Mouse (Mus musculus): ENCODE measurements around the gene Nup43. TPM values are rescaled to one million over a fixed set of nuclear protein-coding genes. Genes with fewer than 3 reads are reported as not detected.
A peak's percentile ranks its signal among the peaks of the same experiment; 100 is the strongest.
"Not testable (repeated sequence)": the region's sequence is repeated elsewhere in the genome, so short reads cannot be mapped to it uniquely, and the experiment has no call there.

Nup43 gene
- 35.4 and 37.5 TPM in 2 replicates for polyA plus RNA-seq (2014; fragmentation: Nextera tagmentation; extraction: Ambion mirVana)

GRCm38 (mm10) chr10:7667342-7667802 is at the start of gene Nup43:
Gene Nup43 (plus strand): TSS chr10:7667503.
- Histone ChIP-seq H3K4me2 (ENCODE audit: low read length) (peak within 1 kb of the TSS; percentile 79), H3K4me3 (ENCODE audit: control insufficient read depth in 1 of 2, insufficient read depth in 1 of 2, low read depth in 1 of 2, low read length in 2 of 2) (peak within 1 kb of the TSS; percentile 91 to 92), H3K4me1 (ENCODE audit: control insufficient read depth in 2 of 2, insufficient read depth in 2 of 2, low read length in 2 of 2) (peaks cover 0 to 13% of the 10 kb centered on the region in 2 experiments; a peak in 2 of 4 replicates), H3K27ac (replicated peaks in 1 of 2; ENCODE audit: control insufficient read depth in 1 of 2, insufficient read depth in 1 of 2, low read depth in 2 of 2, low read length in 2 of 2) (peak within 1 kb of the TSS; percentile 55 to 57; a peak in 3 of 4 replicates), H3K36me3 (ENCODE audit: control insufficient read depth, insufficient read depth, low read length) (peaks cover 28% of the 10 kb centered on the region), H3K9me3 (ENCODE audit: control insufficient read depth, low read length) (no peaks in the 10 kb centered on the region), H3K9ac (ENCODE audit: low read length) (peak within 1 kb of the TSS; percentile 81), H3K27me3 (ENCODE audit: control insufficient read depth, insufficient read depth, low read length) (no peaks in the 10 kb centered on the region)
- ATAC-seq (ENCODE audit: insufficient number of reproducible peaks, insufficient read depth, low FRiP score, low read depth) = peak; percentile 73
- WGBS = under 1% methylated on average over 24 of the region's 24 CpGs

- H3K4me2 ChIP-seq (ENCODE audit: low read length); H3K9me3 ChIP-seq (ENCODE audit: control insufficient read depth, low read length); H3K4me3 ChIP-seq (ENCODE audit: control insufficient read depth in 1 of 2, insufficient read depth in 1 of 2, low read depth in 1 of 2, low read length in 2 of 2); H3K9ac ChIP-seq (ENCODE audit: low read length); ATAC-seq (ENCODE audit: insufficient number of reproducible peaks, insufficient read depth, low FRiP score, low read depth); H3K36me3 ChIP-seq (ENCODE audit: control insufficient read depth, insufficient read depth, low read length); H3K27me3 ChIP-seq (ENCODE audit: control insufficient read depth, insufficient read depth, low read length); H3K27ac ChIP-seq (replicated peaks in 1 of 2; ENCODE audit: control insufficient read depth in 1 of 2, insufficient read depth in 1 of 2, low read depth in 2 of 2, low read length in 2 of 2): not testable (repeated sequence)
- 69% methylated on average over 3 of the region's 3 CpGs for WGBS
- peaks cover 10 to 11% of the 10 kb centered on the region in 2 experiments for H3K4me1 ChIP-seq (ENCODE audit: control insufficient read depth in 2 of 2, insufficient read depth in 2 of 2, low read length in 2 of 2)
These were observed 49.7 kb upstream of the Nup43 start for GRCm38 (mm10) chr10:7617556-7617955.

- Histone ChIP-seq H3K9ac (ENCODE audit: low read length) (no peak overlapping the region), H3K36me3 (ENCODE audit: control insufficient read depth, insufficient read depth, low read length) (no peaks in the 10 kb centered on the region), H3K27ac (replicated peaks in 1 of 2; ENCODE audit: control insufficient read depth in 1 of 2, insufficient read depth in 1 of 2, low read depth in 2 of 2, low read length in 2 of 2) (no peak overlapping the region), H3K4me2 (ENCODE audit: low read length) (no peak overlapping the region), H3K27me3 (ENCODE audit: control insufficient read depth, insufficient read depth, low read length) (no peaks in the 10 kb centered on the region), H3K9me3 (ENCODE audit: control insufficient read depth, low read length) (peaks cover 1% of the 10 kb centered on the region), H3K4me1 (ENCODE audit: control insufficient read depth in 2 of 2, insufficient read depth in 2 of 2, low read length in 2 of 2) (peaks cover 14 to 21% of the 10 kb centered on the region in 2 experiments), H3K4me3 (ENCODE audit: control insufficient read depth in 1 of 2, insufficient read depth in 1 of 2, low read depth in 1 of 2, low read length in 2 of 2) (no peak overlapping the region)
- no peak for ATAC-seq (ENCODE audit: insufficient number of reproducible peaks, insufficient read depth, low FRiP score, low read depth)
- 89% methylated on average over 5 of the region's 5 CpGs for WGBS
These were observed 47.5 kb upstream of the Nup43 start for GRCm38 (mm10) chr10:7619821-7620241.

- Histone ChIP-seq H3K27ac (replicated peaks in 1 of 2; ENCODE audit: control insufficient read depth in 1 of 2, insufficient read depth in 1 of 2, low read depth in 2 of 2, low read length in 2 of 2) (no peak overlapping the region), H3K9me3 (ENCODE audit: control insufficient read depth, low read length) (no peaks in the 10 kb centered on the region), H3K36me3 (ENCODE audit: control insufficient read depth, insufficient read depth, low read length) (no peaks in the 10 kb centered on the region), H3K9ac (ENCODE audit: low read length) (no peak overlapping the region), H3K27me3 (ENCODE audit: control insufficient read depth, insufficient read depth, low read length) (no peaks in the 10 kb centered on the region), H3K4me1 (ENCODE audit: control insufficient read depth in 2 of 2, insufficient read depth in 2 of 2, low read length in 2 of 2) (peaks cover 14 to 21% of the 10 kb centered on the region in 2 experiments), H3K4me2 (ENCODE audit: low read length) (no peak overlapping the region), H3K4me3 (ENCODE audit: control insufficient read depth in 1 of 2, insufficient read depth in 1 of 2, low read depth in 1 of 2, low read length in 2 of 2) (no peak overlapping the region)
- 61% methylated on average over 5 of the region's 5 CpGs for WGBS
- ATAC-seq (ENCODE audit: insufficient number of reproducible peaks, insufficient read depth, low FRiP score, low read depth) = no peak
These were observed 46.6 kb upstream of the Nup43 start for GRCm38 (mm10) chr10:7620723-7621122.

GRCm38 (mm10) chr10:7622378-7622777 is 44.9 kb upstream of the Nup43 start:
- H3K9ac ChIP-seq (ENCODE audit: low read length) = no peak overlapping the region
- peak overlapping the region; percentile 49 to 72 for H3K27ac ChIP-seq (replicated peaks in 1 of 2; ENCODE audit: control insufficient read depth in 1 of 2, insufficient read depth in 1 of 2, low read depth in 2 of 2, low read length in 2 of 2)
- WGBS = 31% methylated on average over 3 of the region's 3 CpGs
- no peak overlapping the region for H3K4me3 ChIP-seq (ENCODE audit: control insufficient read depth in 1 of 2, insufficient read depth in 1 of 2, low read depth in 1 of 2, low read length in 2 of 2)
- peaks cover 17 to 26% of the 10 kb centered on the region in 2 experiments for H3K4me1 ChIP-seq (ENCODE audit: control insufficient read depth in 2 of 2, insufficient read depth in 2 of 2, low read length in 2 of 2)
- no peaks in the 10 kb centered on the region for H3K36me3 ChIP-seq (ENCODE audit: control insufficient read depth, insufficient read depth, low read length)
- no peaks in the 10 kb centered on the region for H3K9me3 ChIP-seq (ENCODE audit: control insufficient read depth, low read length)
- H3K4me2 ChIP-seq (ENCODE audit: low read length) = peak overlapping the region; percentile 24
- H3K27me3 ChIP-seq (ENCODE audit: control insufficient read depth, insufficient read depth, low read length) = no peaks in the 10 kb centered on the region
- peak; percentile 48; the same call in 1 of the 2 replicates for ATAC-seq (ENCODE audit: insufficient number of reproducible peaks, insufficient read depth, low FRiP score, low read depth)

- WGBS = 83% methylated on average over 3 of the region's 3 CpGs
- no peak overlapping the region for H3K9ac ChIP-seq (ENCODE audit: low read length)
- no peak overlapping the region for H3K27ac ChIP-seq (replicated peaks in 1 of 2; ENCODE audit: control insufficient read depth in 1 of 2, insufficient read depth in 1 of 2, low read depth in 2 of 2, low read length in 2 of 2)
- H3K9me3 ChIP-seq (ENCODE audit: control insufficient read depth, low read length) = no peaks in the 10 kb centered on the region
- no peak for ATAC-seq (ENCODE audit: insufficient number of reproducible peaks, insufficient read depth, low FRiP score, low read depth)
- H3K27me3 ChIP-seq (ENCODE audit: control insufficient read depth, insufficient read depth, low read length) = no peaks in the 10 kb centered on the region
- H3K36me3 ChIP-seq (ENCODE audit: control insufficient read depth, insufficient read depth, low read length) = 0 out of 2 replicates have a peak, but pooled peaks cover 5% of the 10 kb centered on the region
- H3K4me2 ChIP-seq (ENCODE audit: low read length) = no peak overlapping the region
- H3K4me1 ChIP-seq (ENCODE audit: control insufficient read depth in 2 of 2, insufficient read depth in 2 of 2, low read length in 2 of 2) = peaks cover 21 to 40% of the 10 kb centered on the region in 2 experiments
- no peak overlapping the region for H3K4me3 ChIP-seq (ENCODE audit: control insufficient read depth in 1 of 2, insufficient read depth in 1 of 2, low read depth in 1 of 2, low read length in 2 of 2)
These were observed 43.3 kb upstream of the Nup43 start for GRCm38 (mm10) chr10:7623861-7624518.

- Histone ChIP-seq H3K36me3 (ENCODE audit: control insufficient read depth, insufficient read depth, low read length) (peaks cover 21% of the 10 kb centered on the region), H3K27me3 (ENCODE audit: control insufficient read depth, insufficient read depth, low read length) (no peaks in the 10 kb centered on the region), H3K9ac (ENCODE audit: low read length) (no peak overlapping the region), H3K27ac (replicated peaks in 1 of 2; ENCODE audit: control insufficient read depth in 1 of 2, insufficient read depth in 1 of 2, low read depth in 2 of 2, low read length in 2 of 2) (peak overlapping the region; percentile 39 to 42; a peak in 2 of 4 replicates), H3K4me3 (ENCODE audit: control insufficient read depth in 1 of 2, insufficient read depth in 1 of 2, low read depth in 1 of 2, low read length in 2 of 2) (no peak overlapping the region), H3K4me2 (ENCODE audit: low read length) (no peak overlapping the region), H3K9me3 (ENCODE audit: control insufficient read depth, low read length) (no peaks in the 10 kb centered on the region), H3K4me1 (ENCODE audit: control insufficient read depth in 2 of 2, insufficient read depth in 2 of 2, low read length in 2 of 2) (peaks cover 21 to 41% of the 10 kb centered on the region in 2 experiments)
- WGBS = 39% methylated on average over 4 of the region's 4 CpGs
- ATAC-seq (ENCODE audit: insufficient number of reproducible peaks, insufficient read depth, low FRiP score, low read depth) = no peak
These were observed 38.2 kb upstream of the Nup43 start for GRCm38 (mm10) chr10:7629092-7629491.

Data from heart, embryonic 14.5 days (tissue).